Mouse (Mus musculus): ENCODE data around the gene Crlf2.

The Crlf2 gene

GRCm38 (mm10) chr5:109558404-109559160 is at the start of gene Crlf2:
Gene Crlf2, minus strand, starts transcription at chr5:109558993.
- peak; percentile 91 for DNase-seq (ENCODE audit: low spot score)

- peak; percentile 63 for DNase-seq (ENCODE audit: low spot score)
Observed at GRCm38 (mm10) chr5:109602585-109602984, 43.8 kb upstream of the Crlf2 start.

- DNase-seq (ENCODE audit: low spot score): peak; percentile 50
Observed at GRCm38 (mm10) chr5:109601080-109601479, 42.3 kb upstream of the Crlf2 start.

GRCm38 (mm10) chr5:109598876-109599275 is 40.1 kb upstream of the Crlf2 start:
- DNase-seq (ENCODE audit: low spot score): no peak

GRCm38 (mm10) chr5:109596647-109597046 is 37.9 kb upstream of the Crlf2 start:
- DNase-seq (ENCODE audit: low spot score): peak; percentile 56

GRCm38 (mm10) chr5:109562829-109563228 is 4.0 kb upstream of the Crlf2 start:
- no peak for DNase-seq (ENCODE audit: low spot score)

GRCm38 (mm10) chr5:109559191-109559590 is 398 bp upstream of the Crlf2 start:
- DNase-seq (ENCODE audit: low spot score): peak; percentile 46

GRCm38 (mm10) chr5:109558123-109558403 is 730 bp downstream of the Crlf2 start:
- DNase-seq (ENCODE audit: low spot score): no peak

GRCm38 (mm10) chr5:109557321-109558122 is 1.3 kb downstream of the Crlf2 start:
- DNase-seq (ENCODE audit: low spot score): peak; percentile 98

GRCm38 (mm10) chr5:109556591-109557320 is 2.0 kb downstream of the Crlf2 start:
- no peak for DNase-seq (ENCODE audit: low spot score)

GRCm38 (mm10) chr5:109555676-109556571 is 2.9 kb downstream of the Crlf2 start:
- DNase-seq (ENCODE audit: low spot score): no peak

- no peak for DNase-seq (ENCODE audit: low spot score)
Observed at GRCm38 (mm10) chr5:109555236-109555675, 3.5 kb downstream of the Crlf2 start.

GRCm38 (mm10) chr5:109554091-109555050 is 4.4 kb downstream of the Crlf2 start:
- DNase-seq (ENCODE audit: low spot score): no peak

GRCm38 (mm10) chr5:109553160-109553930 is 5.4 kb downstream of the Crlf2 start:
- DNase-seq (ENCODE audit: low spot score): no peak

GRCm38 (mm10) chr5:109552541-109552940 is 6.3 kb downstream of the Crlf2 start:
- DNase-seq (ENCODE audit: low spot score): no peak

- DNase-seq (ENCODE audit: low spot score): no peak
Observed at GRCm38 (mm10) chr5:109552116-109552515, 6.7 kb downstream of the Crlf2 start.

- no peak for DNase-seq (ENCODE audit: low spot score)
Observed at GRCm38 (mm10) chr5:109551041-109551765, 7.6 kb downstream of the Crlf2 start.

GRCm38 (mm10) chr5:109550225-109550935 is 8.4 kb downstream of the Crlf2 start:
- no peak for DNase-seq (ENCODE audit: low spot score)

Data from adipocyte (in vitro differentiated cells).